Mouse (Mus musculus) CH12F3 (cell line): ENCODE measurements at regions not wholly inside any gene's neighbourhood (a gene's known extent, or its start where the extent isn't known, plus 50 kb on each side); places are given as distances from the start of the nearest gene placed in this dataset.

Source experiments
- in situ Hi-C: fragments of 300-500 bp; cut with MboI; formaldehyde crosslinking; loops from 2 replicates; pipeline ENCODE4 v1.14.3; 2020; ENCODE audit warnings: low sequenced_read_pairs

GRCm38 (mm10) chr4:131459746-131460145, 378.3 kb downstream of the Ptpru start:
- in situ Hi-C loops, result no loop called here

- in situ Hi-C loops, result no loop called here
These were observed 376.8 kb downstream of the Ptpru start for GRCm38 (mm10) chr4:131461312-131461711.

- in situ Hi-C loops, result no loop called here
These were observed 376.4 kb downstream of the Ptpru start for GRCm38 (mm10) chr4:131461728-131462127.

GRCm38 (mm10) chr4:131475023-131475422, 363.1 kb downstream of the Ptpru start:
- in situ Hi-C loops, result loop anchor here (25.0 kb wide), 1 partner anchor 213 kb away; no protein-coding TSS in a partner anchor

- in situ Hi-C loops, result loop anchor here (25.0 kb wide), 1 partner anchor 217 kb away; no protein-coding TSS in a partner anchor
These were observed 359.2 kb downstream of the Ptpru start for GRCm38 (mm10) chr4:131478923-131479322.

- in situ Hi-C loops, result loop anchor here (25.0 kb wide), 1 partner anchor 222 kb away; no protein-coding TSS in a partner anchor
These were observed 354.0 kb downstream of the Ptpru start for GRCm38 (mm10) chr4:131483958-131484605.

- in situ Hi-C loops, result loop anchor here (25.0 kb wide), 1 partner anchor 222 kb away; no protein-coding TSS in a partner anchor
These were observed 353.4 kb downstream of the Ptpru start for GRCm38 (mm10) chr4:131484607-131485111.

GRCm38 (mm10) chr4:131485126-131485825, 352.8 kb downstream of the Ptpru start:
- in situ Hi-C loops, result loop anchor here (25.0 kb wide), 1 partner anchor 223 kb away; no protein-coding TSS in a partner anchor

GRCm38 (mm10) chr4:131486821-131487220, 351.3 kb downstream of the Ptpru start:
- in situ Hi-C loops, result loop anchor here (25.0 kb wide), 1 partner anchor 225 kb away; no protein-coding TSS in a partner anchor

GRCm38 (mm10) chr4:131488246-131488645, 349.8 kb downstream of the Ptpru start:
- in situ Hi-C loops, result loop anchor here (25.0 kb wide), 1 partner anchor 226 kb away; no protein-coding TSS in a partner anchor

- in situ Hi-C loops, result loop anchor here (25.0 kb wide), 1 partner anchor 227 kb away; no protein-coding TSS in a partner anchor
These were observed 349.0 kb downstream of the Ptpru start for GRCm38 (mm10) chr4:131489056-131489455.

- in situ Hi-C loops, result loop anchor here (25.0 kb wide), 1 partner anchor 230 kb away; no protein-coding TSS in a partner anchor
These were observed 346.1 kb downstream of the Ptpru start for GRCm38 (mm10) chr4:131491960-131492359.

GRCm38 (mm10) chr4:131493726-131494125, 344.4 kb downstream of the Ptpru start:
- in situ Hi-C loops, result loop anchor here (25.0 kb wide), 1 partner anchor 231 kb away; no protein-coding TSS in a partner anchor

GRCm38 (mm10) chr4:131496900-131497299, 341.2 kb downstream of the Ptpru start:
- in situ Hi-C loops, result loop anchor here (25.0 kb wide), 1 partner anchor 235 kb away; no protein-coding TSS in a partner anchor

GRCm38 (mm10) chr4:131500928-131501650, 337.0 kb downstream of the Ptpru start:
- in situ Hi-C loops, result no loop called here

GRCm38 (mm10) chr4:131508154-131508553, 329.9 kb downstream of the Ptpru start:
- in situ Hi-C loops, result no loop called here

GRCm38 (mm10) chr4:131511586-131511985, 326.5 kb downstream of the Ptpru start:
- in situ Hi-C loops, result no loop called here

- in situ Hi-C loops, result no loop called here
These were observed 325.3 kb downstream of the Ptpru start for GRCm38 (mm10) chr4:131512768-131513167.

GRCm38 (mm10) chr4:131520636-131521306, 317.3 kb downstream of the Ptpru start:
- in situ Hi-C loops, result no loop called here

GRCm38 (mm10) chr4:131521307-131521651, 316.8 kb downstream of the Ptpru start:
- in situ Hi-C loops, result no loop called here
